Mouse (Mus musculus): ENCODE measurements around the gene Phf13. TPM values are rescaled to one million over a fixed set of nuclear protein-coding genes. Genes with fewer than 3 reads are reported as not detected.

Phf13 gene
- 18.1 and 18.7 TPM in 2 replicates for polyA plus RNA-seq (2015; fragmentation: Nextera tagmentation; extraction: Ambion mirVana)

DNA sequence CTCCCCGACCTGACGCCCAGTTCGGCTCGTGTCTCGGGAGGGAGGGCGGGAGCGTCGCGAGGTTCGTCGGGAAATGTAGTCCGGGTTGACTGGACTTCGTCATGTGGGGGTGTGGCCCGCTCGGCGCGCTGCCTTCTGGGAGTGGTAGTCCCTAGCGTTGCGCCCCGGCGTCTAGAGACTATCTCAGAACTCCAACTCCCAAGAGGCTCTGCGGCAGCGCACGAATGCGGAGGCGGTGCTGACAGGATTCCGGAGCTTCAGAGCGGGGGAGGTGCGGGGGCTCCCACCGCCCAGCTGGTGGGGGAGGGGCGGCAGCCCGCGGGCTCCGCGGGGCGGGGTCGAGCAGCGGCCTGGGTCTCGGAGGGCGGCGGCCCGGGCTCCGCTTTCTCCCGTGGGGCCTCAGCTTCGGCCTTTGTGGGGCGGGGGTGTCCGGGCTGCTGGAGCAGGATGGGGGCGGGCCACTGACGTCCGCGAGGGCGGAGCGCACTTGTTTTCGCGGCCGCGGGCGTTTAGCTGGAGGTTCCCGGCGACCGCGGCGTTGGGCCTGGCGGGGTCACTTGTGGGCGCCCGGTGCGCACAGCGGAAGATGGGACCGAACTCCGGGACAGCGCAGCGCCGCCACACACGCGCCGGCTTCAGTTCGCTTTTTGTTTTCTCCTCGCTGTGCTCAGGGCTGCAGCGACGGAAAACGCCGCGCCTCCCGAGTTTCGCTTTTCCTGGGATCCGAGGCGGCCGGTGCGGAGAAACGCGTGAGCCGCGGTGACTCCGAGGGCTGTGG is at the start of gene Phf13:
TSS of gene Phf13 (minus strand) at position 86 of the 778 bp plus-strand sequence.

GRCm38 (mm10) chr4:152038985-152039830 is 43.1 kb upstream of the Phf13 start, which contains the start of gene Nol9:
TSS of gene Nol9 (plus strand) at chr4:152039321.

DNA sequence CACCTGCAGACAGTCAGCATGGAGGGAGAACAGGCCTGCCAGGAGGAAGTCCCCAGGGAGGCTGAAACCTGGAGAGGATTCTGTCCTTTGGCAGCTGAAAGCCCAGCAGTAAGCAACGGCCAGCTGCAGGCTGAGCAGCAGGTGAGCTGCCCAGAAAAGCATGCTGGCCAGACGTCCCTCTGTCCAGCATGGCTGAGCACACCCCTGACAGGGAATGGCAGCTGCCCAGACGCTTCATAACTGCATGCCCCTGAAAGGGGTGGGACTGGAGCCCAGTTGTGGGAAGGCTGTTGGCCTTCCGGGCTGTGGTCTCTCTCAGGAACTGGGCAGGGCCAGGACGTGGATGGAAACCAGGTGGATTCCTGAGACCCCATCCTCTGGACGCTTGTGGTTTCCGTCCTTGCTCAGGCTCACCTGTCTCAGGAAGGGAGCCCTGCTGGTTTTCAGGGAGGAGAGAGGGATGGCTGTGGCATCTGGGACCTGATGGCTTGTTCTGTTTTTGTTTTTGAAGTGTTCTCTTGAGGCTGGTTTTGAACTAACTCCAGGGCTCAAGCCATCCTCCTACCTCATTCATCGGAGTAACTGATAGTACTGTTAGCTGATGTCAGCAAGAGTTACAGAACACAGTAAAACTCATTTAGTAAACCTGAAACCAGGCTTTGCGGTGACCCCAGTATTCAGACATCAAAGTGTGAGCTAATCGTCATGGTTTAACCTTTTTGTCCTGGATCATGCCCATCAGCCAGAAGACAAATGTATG is 42.3 kb upstream of the Phf13 start, which contains the start of gene Tas1r1:
TSS of gene Tas1r1 (minus strand) at position 344 of the 760 bp plus-strand sequence.

GRCm38 (mm10) chr4:152027524-152027923 is 31.5 kb upstream of the Phf13 start, which contains the start of gene Zbtb48:
TSS of gene Zbtb48 (minus strand) at chr4:152027671.

DNA sequence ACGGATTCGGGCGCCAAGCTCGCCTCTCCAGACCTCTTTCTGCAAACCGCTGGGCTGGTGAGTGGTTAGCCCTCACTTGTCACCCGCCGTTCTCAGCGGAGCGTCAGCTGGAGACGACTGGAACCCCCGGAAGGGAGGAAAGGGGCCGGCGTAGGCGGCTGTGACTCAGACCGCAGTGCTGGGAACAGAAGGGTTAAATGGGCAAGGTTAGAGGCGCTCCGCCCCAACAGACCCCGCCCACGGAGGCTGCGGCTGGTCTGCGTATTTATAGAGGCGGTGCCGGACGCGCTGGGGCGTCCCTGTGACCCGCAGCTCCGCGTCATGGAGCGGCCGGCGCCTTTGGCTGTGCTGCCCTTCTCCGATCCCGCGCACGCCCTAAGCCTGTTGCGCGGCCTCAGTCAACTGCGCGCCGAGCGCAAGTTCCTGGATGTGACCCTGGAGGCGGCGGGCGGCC is 12.6 kb upstream of the Phf13 start, which contains the start of gene Klhl21:
TSS of gene Klhl21 (plus strand) at position 182 of the 454 bp plus-strand sequence.

GRCm38 (mm10) chr4:151988342-151989109 is 7.5 kb downstream of the Phf13 start, which contains the start of gene Thap3:
TSS of gene Thap3 (minus strand) at chr4:151988997.

Other genes starting within 250 kb of the Phf13 start
- gene Camta1, start 134.4 kb downstream of the Phf13 start, polyA plus RNA-seq (2015; fragmentation: Nextera tagmentation; extraction: Ambion mirVana): 58.7 and 71.7 TPM in 2 replicates
- 27.4 and 30.3 TPM in 2 replicates for gene Dnajc11, start 62.6 kb downstream of the Phf13 start, polyA plus RNA-seq (2015; fragmentation: Nextera tagmentation; extraction: Ambion mirVana)
- 23.2 and 34.7 TPM in 2 replicates for gene Thap3, start 7.3 kb downstream of the Phf13 start, polyA plus RNA-seq (2015; fragmentation: Nextera tagmentation; extraction: Ambion mirVana)
- gene Klhl21, start 12.5 kb upstream of the Phf13 start, polyA plus RNA-seq (2015; fragmentation: Nextera tagmentation; extraction: Ambion mirVana): 24.9 and 27.0 TPM in 2 replicates
- gene Zbtb48, start 31.4 kb upstream of the Phf13 start, polyA plus RNA-seq (2015; fragmentation: Nextera tagmentation; extraction: Ambion mirVana): 6.2 and 6.4 TPM in 2 replicates
- 0.08 TPM in 1 of 2 replicates, not detected in the other for gene Tas1r1, start 42.3 kb upstream of the Phf13 start, polyA plus RNA-seq (2015; fragmentation: Nextera tagmentation; extraction: Ambion mirVana)
- gene Nol9, start 43.1 kb upstream of the Phf13 start, polyA plus RNA-seq (2015; fragmentation: Nextera tagmentation; extraction: Ambion mirVana): 14.1 and 14.7 TPM in 2 replicates
- 7.8 TPM in 2 replicates for gene Plekhg5, start 76.2 kb upstream of the Phf13 start, polyA plus RNA-seq (2015; fragmentation: Nextera tagmentation; extraction: Ambion mirVana)
- gene Tnfrsf25, start 119.7 kb upstream of the Phf13 start, polyA plus RNA-seq (2015; fragmentation: Nextera tagmentation; extraction: Ambion mirVana): 0.16 and 0.41 TPM in 2 replicates
- gene Espn, start 156.1 kb upstream of the Phf13 start, polyA plus RNA-seq (2015; fragmentation: Nextera tagmentation; extraction: Ambion mirVana): 0.65 and 0.78 TPM in 2 replicates
- not detected in 2 replicates for gene Hes2, start 162.6 kb upstream of the Phf13 start, polyA plus RNA-seq (2015; fragmentation: Nextera tagmentation; extraction: Ambion mirVana)
- gene Acot7, start 181.9 kb upstream of the Phf13 start, polyA plus RNA-seq (2015; fragmentation: Nextera tagmentation; extraction: Ambion mirVana): 26.4 and 29.8 TPM in 2 replicates